Mouse (Mus musculus) lung, postnatal 0 days (tissue): ENCODE results near the gene Myo16. TPM values are rescaled to one million over a fixed set of nuclear protein-coding genes. Genes with fewer than 3 reads are reported as not detected.

Experiments
- ATAC-seq: fragments of 200-750 bp; cut with Nextera tagmentation; 2 replicates; pipeline ENCODE4 v1.8.0; 2017; ENCODE audit warnings: moderate library complexity
- DNase-seq: peaks from one replicate; pipeline ENCODE4 v3.0.0-alpha.2; 2016; ENCODE audit warnings: low spot score
- H3K27ac ChIP-seq: fragments of 300-500 bp; sonication (generic); 2 replicates; pipeline ENCODE4 v1.5.1; 2014; ENCODE audit warnings: antibody characterized with exemption, mild to moderate bottlenecking, low read length, mixed read lengths
- H3K27me3 ChIP-seq: fragments of 300-500 bp; sonication (generic); replicated peaks from 2 replicates; pipeline ENCODE4 v1.6.1; 2014; ENCODE audit warnings: low read length, mixed read lengths; ENCODE audit not compliant: insufficient read depth
- H3K36me3 ChIP-seq: fragments of 300-500 bp; sonication (generic); 2 replicates; pipeline ENCODE4 v1.6.1; 2014; ENCODE audit warnings: low read length, mixed read lengths; ENCODE audit not compliant: insufficient read depth
- H3K4me1 ChIP-seq: fragments of 300-500 bp; sonication (generic); 2 replicates; pipeline ENCODE4 v1.6.1; 2014; ENCODE audit warnings: antibody characterized with exemption, low read depth, low read length, mixed read lengths; ENCODE audit not compliant: insufficient read depth
- H3K4me2 ChIP-seq: fragments of 300-500 bp; sonication (generic); replicated peaks from 2 replicates; pipeline ENCODE4 v1.6.1; 2014; ENCODE audit warnings: low read depth, mild to moderate bottlenecking, low read length, moderate library complexity, mixed read lengths
- H3K4me3 ChIP-seq: fragments of 300-500 bp; sonication (generic); 2 replicates; pipeline ENCODE4 v1.5.1; 2014; ENCODE audit warnings: low read depth, low read length
- H3K9ac ChIP-seq: fragments of 300-500 bp; sonication (generic); replicated peaks from 2 replicates; pipeline ENCODE4 v1.6.1; 2014; ENCODE audit warnings: low read depth, mild to moderate bottlenecking
- H3K9me3 ChIP-seq: fragments of 300-500 bp; sonication (generic); 2 replicates; pipeline ENCODE4 v1.6.1; 2016; ENCODE audit warnings: low read length, mixed read lengths
- CTCF ChIP-seq: IDR thresholded peaks from 2 replicates; pipeline ENCODE4 v1.5.1; 2016; ENCODE audit warnings: antibody characterized with exemption, mild to moderate bottlenecking
- EP300 ChIP-seq: IDR thresholded peaks from 2 replicates; pipeline ENCODE4 v1.6.1; 2016; ENCODE audit warnings: antibody characterized with exemption, mild to moderate bottlenecking, control low read depth
- WGBS: fragments of 180-500 bp; shearing (Covaris S2); extraction: QIAGEN DNeasy Blood & Tissue Kit; methylation state at CpG from one replicate; pipeline ENCODE4 v1.1.7; 2014; 5-methylcytosine and 5-hydroxymethylcytosine counted together
- polyA plus RNA-seq: library from polyadenylated mRNA; unstranded; fragments of >200 nt; fragmentation: Nextera tagmentation; extraction: Ambion mirVana; gene quantifications from 2 replicates; pipeline ENCODE4 v1.2.1, GENCODE M21; 2015

The Myo16 gene
- polyA plus RNA-seq, 1 experiment from 2014 or later = 0.17 TPM

DNA sequence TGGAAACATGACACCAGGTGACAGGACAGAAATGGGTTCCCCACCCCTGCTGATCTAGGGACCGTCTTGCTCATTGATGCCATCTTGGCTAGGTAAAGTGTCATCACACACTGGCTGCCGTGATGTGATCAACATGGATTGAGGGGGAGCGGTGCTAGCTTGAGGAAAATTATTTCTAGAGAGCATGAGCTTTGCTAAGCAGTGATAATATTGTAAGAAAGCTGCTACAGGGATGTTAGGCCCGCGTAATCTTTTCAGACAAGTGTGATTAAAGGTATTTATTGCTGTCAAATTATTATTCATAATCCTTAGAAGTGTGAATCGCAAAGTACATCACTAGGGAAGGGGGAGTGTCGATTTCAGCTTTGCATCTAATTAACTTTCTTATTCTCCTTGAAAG, 164.4 kb downstream of the Myo16 start:
- ATAC-seq = no peak
- H3K36me3 ChIP-seq = no peaks in the 10 kb centered on the region
- DNase-seq = no peak
- no peaks in the 10 kb centered on the region for H3K9me3 ChIP-seq
- no peak overlapping the region for H3K4me2 ChIP-seq
- TF ChIP-seq EP300 (no peak), CTCF (no peak)
- no peak overlapping the region for H3K27ac ChIP-seq
- H3K9ac ChIP-seq = no peak overlapping the region
- no peaks in the 10 kb centered on the region for H3K27me3 ChIP-seq
- H3K4me3 ChIP-seq = no peak overlapping the region
- no peaks in the 10 kb centered on the region for H3K4me1 ChIP-seq
- WGBS = 82% methylated on average over 7 of the region's 7 CpGs

DNA sequence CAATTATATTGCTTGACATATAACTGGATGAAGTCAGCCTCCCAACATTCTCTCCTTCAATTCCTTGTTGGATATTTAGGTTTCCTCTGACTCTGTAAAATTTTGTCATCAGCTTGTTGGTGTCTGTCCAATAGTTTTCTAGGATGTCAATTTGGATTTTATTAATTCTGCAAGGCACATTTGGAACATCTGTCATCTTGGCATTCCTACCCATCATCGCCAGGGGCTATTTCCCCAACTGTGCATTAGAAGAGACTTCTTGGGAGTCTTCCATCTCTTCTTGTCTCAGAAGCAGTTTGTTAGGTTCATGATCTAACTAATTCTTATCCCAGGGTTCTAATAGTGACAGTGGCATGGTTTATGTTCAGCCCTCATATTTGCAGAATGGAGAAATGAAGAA, 196.7 kb downstream of the Myo16 start:
- no peaks in the 10 kb centered on the region for H3K9me3 ChIP-seq
- TF ChIP-seq CTCF = no peak
- no peak for TF ChIP-seq EP300
- H3K9ac ChIP-seq = no peak overlapping the region
- H3K36me3 ChIP-seq = no peaks in the 10 kb centered on the region
- DNase-seq = no peak
- ATAC-seq = no peak
- H3K27ac ChIP-seq = no peak overlapping the region
- H3K4me3 ChIP-seq = no peak overlapping the region
- H3K27me3 ChIP-seq = no peaks in the 10 kb centered on the region
- WGBS = 89% methylated on average over 1 of the region's 1 CpGs
- no peaks in the 10 kb centered on the region for H3K4me1 ChIP-seq
- H3K4me2 ChIP-seq = no peak overlapping the region

DNA sequence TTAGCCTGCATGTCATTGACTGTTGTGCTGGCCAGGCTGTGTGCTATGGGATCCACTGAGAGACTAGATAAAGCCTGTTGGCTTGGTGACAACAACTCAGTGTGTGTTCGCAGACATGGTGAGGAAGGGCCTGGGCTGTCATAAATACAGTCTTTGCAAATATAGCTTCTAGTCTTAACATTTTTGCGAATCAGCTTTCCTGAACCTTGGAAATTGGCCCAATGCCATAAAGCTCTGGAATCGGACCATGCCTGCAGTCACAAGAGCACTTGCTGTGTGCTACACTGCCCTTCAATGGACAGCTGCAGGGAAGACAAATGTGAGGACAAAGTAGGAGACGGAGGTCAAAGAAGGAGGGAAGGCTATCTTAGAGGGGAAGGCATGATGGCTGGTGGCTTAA, 205.0 kb downstream of the Myo16 start:
- ATAC-seq = no peak
- H3K4me1 ChIP-seq = no peaks in the 10 kb centered on the region
- no peak for DNase-seq
- H3K36me3 ChIP-seq = no peaks in the 10 kb centered on the region
- H3K4me2 ChIP-seq = no peak overlapping the region
- no peaks in the 10 kb centered on the region for H3K27me3 ChIP-seq
- H3K9me3 ChIP-seq = no peaks in the 10 kb centered on the region
- WGBS = 51% methylated on average over 4 of the region's 4 CpGs
- no peak overlapping the region for H3K4me3 ChIP-seq
- no peak overlapping the region for H3K9ac ChIP-seq
- no peak for TF ChIP-seq EP300
- no peak for TF ChIP-seq CTCF
- no peak overlapping the region for H3K27ac ChIP-seq

DNA sequence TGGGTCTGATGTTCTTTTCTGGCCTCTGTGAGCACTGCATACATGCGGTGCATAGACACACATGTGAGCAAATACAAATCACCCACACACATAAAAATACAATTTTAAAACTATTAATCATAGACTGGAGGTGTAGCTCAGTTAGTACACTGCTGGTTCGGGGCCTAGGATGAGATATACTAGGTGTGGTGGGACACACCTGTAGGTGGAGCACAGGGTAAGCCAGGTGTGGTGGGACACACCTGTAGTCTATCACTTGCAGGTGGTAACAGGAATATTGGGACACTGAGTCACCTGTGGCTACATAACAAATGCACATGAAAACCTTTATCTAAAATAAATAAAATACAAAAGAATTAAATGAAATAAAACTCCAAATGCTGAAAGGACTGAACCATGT, 209.2 kb downstream of the Myo16 start:
- no peak overlapping the region for H3K27ac ChIP-seq
- no peak overlapping the region for H3K9ac ChIP-seq
- H3K4me2 ChIP-seq = no peak overlapping the region
- no peaks in the 10 kb centered on the region for H3K36me3 ChIP-seq
- no peak for ATAC-seq
- H3K4me1 ChIP-seq = no peaks in the 10 kb centered on the region
- no peak overlapping the region for H3K4me3 ChIP-seq
- no peak for TF ChIP-seq EP300
- no peak for TF ChIP-seq CTCF
- no peaks in the 10 kb centered on the region for H3K9me3 ChIP-seq
- H3K27me3 ChIP-seq = no peaks in the 10 kb centered on the region
- no peak for DNase-seq
- WGBS = 75% methylated on average over 2 of the region's 2 CpGs

DNA sequence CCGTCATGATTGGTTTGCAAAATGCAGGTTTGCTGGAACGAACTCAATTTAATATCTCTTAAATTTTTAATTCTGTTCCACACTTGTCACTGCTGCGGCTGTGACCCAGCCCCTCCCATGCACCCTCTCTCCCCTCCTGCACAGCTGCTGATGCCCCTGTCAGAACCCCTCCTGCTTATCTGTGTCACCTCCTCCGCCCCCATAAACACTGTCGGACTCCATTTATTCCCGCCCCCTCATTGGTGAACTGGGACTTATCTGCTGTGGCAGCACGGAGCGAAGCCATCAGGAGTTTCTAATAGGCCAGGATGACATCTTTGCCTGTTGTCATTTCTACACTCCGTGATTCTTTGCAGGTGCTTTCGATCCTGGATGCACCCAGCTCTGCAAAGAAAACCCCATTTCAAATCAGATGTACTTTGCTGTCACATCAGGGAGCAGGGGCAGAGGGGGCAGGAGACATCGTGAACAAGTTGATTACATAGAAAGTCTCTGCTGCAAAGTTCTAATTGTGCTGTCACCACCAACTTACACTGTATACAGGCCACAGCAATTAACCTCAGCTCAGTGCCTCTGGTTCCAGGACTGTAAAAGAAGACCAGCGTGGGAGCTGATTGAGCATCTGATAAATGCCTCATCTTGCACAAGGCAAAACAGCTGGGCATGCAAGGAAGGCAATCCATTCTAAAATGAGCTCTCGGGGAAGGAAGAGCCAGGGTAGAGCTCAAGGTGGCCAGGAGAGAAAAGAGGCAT, 210.1 kb downstream of the Myo16 start:
- H3K4me3 ChIP-seq = no peak overlapping the region

DNA sequence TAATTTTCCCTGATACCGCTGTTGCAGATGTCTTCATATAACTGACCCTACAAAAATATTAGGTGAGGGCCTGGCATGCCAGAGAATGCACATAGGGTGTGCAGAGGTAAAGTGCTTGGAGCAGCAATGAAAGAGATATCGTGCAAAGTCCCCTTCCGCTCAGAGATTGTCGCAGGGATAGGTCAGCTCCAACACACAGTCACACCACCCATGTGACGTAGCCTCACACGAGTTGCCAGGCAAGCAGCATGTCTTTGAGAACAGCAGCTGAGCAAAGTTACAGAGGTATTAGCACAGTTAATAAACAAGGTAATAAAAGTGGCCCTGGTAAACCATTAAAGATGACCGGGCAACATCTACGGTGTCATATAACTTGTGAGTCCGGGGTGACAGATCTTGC, 212.4 kb downstream of the Myo16 start:
- no peak overlapping the region for H3K27ac ChIP-seq
- ATAC-seq (no peak), DNase-seq (no peak)
- no peaks in the 10 kb centered on the region for H3K4me1 ChIP-seq
- H3K36me3 ChIP-seq = no peaks in the 10 kb centered on the region
- H3K9me3 ChIP-seq = no peaks in the 10 kb centered on the region
- no peak overlapping the region for H3K9ac ChIP-seq
- no peak overlapping the region for H3K4me2 ChIP-seq
- 88% methylated on average over 9 of the region's 9 CpGs for WGBS
- H3K27me3 ChIP-seq = no peaks in the 10 kb centered on the region
- H3K4me3 ChIP-seq = no peak overlapping the region
- TF ChIP-seq CTCF (no peak), EP300 (no peak)

More for the DNA sequence above, 210.1 kb downstream of the Myo16 start:
- 26% methylated on average over 13 of the region's 13 CpGs for WGBS
- DNase-seq = no peak
- no peaks in the 10 kb centered on the region for H3K9me3 ChIP-seq
- TF ChIP-seq CTCF = no peak
- no peak for TF ChIP-seq EP300
- H3K36me3 ChIP-seq = no peaks in the 10 kb centered on the region
- H3K9ac ChIP-seq = no peak overlapping the region
- no peak for ATAC-seq
- no peak overlapping the region for H3K4me2 ChIP-seq
- no peak overlapping the region for H3K27ac ChIP-seq
- H3K4me1 ChIP-seq = no peaks in the 10 kb centered on the region
- H3K27me3 ChIP-seq = no peaks in the 10 kb centered on the region

DNA sequence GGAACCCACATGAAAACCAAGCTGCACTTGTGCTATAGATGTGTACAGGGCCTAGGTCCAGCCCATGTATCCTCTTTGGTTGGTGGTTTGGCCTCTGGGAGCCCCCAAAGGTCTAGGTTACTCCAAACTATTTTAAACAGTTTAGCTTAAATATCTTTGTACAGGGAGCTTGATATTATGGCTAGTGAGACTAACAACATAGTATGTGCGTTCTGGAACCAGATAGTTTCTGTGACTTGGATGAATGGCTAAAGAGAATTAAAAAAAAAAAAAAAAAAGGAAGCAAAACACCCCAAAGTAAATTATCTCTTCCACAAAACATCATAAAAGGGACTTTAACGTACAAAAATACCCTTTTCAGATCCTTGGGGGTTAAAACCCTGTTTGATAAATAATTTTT, 218.9 kb downstream of the Myo16 start:
- Histone ChIP-seq H3K4me2 (no peak overlapping the region), H3K27ac (no peak overlapping the region), H3K27me3 (no peaks in the 10 kb centered on the region), H3K4me3 (no peak overlapping the region), H3K36me3 (no peaks in the 10 kb centered on the region), H3K9me3 (no peaks in the 10 kb centered on the region), H3K4me1 (no peaks in the 10 kb centered on the region), H3K9ac (no peak overlapping the region)
- 80% methylated on average over 2 of the region's 2 CpGs for WGBS
- TF ChIP-seq CTCF = no peak
- TF ChIP-seq EP300 = no peak
- ATAC-seq (no peak), DNase-seq (no peak)
